Mouse (Mus musculus) adrenal gland, postnatal 36 days (tissue): ENCODE measurements around the gene Gprc6a. TPM values are rescaled to one million over a fixed set of nuclear protein-coding genes. Genes with fewer than 3 reads are reported as not detected.

Experiments used
- DNase-seq, 2 experiments: peaks; one replicate each; pipeline ENCODE4 v3.0.0; 2021; ENCODE audit warnings: mixed read lengths in 1 of 2
- total RNA-seq, 2 experiments: library from RNA; stranded (reverse); gene quantifications; 2 replicates each; pipeline ENCODE4 v1.2.3; 2021

Gprc6a gene
- total RNA-seq, 2 experiments from 2014 or later, result not detected

DNA sequence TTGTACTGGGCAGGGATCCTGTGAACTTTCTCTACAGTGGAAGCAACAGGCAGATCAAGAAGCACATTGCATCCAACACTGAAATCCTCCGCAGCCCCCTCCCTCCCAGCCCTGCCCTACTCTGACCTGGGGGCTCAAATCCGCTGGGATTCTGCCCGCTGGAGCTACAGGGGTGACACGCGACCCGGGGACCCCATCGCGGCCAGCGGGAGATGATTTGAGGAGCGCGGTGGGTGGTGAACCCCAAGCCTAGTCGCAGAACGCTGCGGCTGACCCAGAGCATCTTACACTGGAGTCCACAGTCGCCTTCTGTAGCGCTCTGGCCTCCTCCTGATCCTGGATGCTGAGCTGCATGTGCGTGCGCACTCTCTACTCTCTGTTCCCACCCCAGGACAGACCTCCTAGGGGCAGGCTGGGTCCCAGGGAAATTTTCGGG lies 41.1 kb downstream of the Gprc6a start, which contains the start of gene Fam162b:
TSS of gene Fam162b (minus strand) at position 379 of the 436 bp plus-strand sequence.
- no peak for DNase-seq

DNA sequence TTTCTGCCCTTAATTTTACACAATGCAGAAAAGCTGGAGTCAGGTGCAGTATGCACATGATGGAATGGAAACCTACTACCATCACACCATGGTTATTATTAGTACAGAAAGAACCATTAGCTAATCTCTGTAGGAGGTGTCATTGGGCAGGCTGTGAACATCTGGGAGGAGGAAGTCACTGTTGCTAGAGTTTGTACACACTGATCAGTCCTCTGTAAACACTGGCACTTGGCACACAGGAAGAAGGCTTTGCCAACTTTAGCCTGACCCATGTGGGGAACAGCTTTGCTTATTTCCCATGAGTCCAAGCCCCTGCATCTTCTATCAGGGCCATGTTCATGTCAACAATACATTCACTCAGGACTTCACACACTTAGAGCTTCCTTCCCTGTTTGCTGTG lies 46.3 kb downstream of the Gprc6a start:
- DNase-seq, result no peak

DNA sequence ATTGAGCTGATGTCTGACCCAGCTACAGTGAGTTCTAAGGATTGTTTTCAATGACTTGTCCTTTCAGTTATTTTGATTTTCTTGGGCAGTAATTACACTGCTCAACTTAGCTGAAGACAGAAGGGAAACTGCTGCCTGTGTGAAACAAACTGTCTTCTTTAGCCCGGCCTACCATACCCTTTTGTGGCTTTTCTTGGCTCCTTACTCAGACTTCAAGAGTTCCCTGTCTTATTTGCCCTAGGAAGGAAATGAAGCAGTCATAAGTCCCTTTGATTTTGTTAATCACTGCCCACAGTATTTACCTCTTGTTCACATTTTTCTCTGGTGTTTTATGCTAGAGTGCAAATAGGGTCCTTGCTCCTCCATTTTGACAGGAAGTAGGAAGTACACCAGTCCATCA lies 46.9 kb downstream of the Gprc6a start:
- DNase-seq, result no peak

DNA sequence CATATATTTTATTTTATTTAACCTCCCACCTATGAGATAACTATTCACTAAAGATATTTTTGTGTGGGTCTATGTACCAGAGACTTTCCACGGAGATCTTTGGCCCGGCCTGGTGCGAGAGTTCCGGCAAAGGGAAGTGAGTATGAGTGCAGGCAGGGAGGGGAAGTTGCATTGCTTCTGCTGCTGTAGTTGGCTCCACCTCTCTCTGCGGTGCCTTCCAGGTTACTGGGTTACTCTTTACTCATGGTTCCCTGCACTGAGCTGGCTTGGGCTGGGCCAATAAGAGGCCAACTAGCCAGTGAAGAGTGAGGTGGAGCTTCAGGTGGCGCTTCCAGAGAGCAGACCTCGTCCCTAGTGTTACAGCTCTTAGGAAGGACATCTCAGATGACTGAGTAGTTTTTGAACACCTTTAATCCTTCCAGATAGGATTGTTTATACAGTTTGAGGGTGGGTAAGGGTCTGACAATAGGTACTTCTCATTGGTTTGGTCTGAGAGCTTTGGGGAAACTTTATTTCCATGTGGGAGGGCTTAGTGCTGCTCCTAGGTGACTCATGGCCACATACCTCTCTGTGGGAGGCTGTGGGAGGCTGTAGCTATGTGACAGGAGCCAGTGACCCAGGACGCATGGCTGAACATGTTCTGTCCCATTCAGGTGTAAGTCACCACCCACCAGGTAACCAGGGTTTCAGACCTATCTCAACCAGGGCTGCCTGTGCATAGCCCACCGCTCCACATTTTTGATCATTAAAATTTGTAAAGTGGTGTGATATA lies 59.9 kb downstream of the Gprc6a start:
- DNase-seq, result no peak

Other genes starting within 250 kb of the Gprc6a start
- gene Gm49339, start 150.8 kb downstream of the Gprc6a start, total RNA-seq, result 1 to 10 TPM; 1.5 to 1.7 TPM
- 1 to 10 TPM; 1.3 to 2.9 TPM for gene Lilr4b, start 150.8 kb downstream of the Gprc6a start, total RNA-seq
- 1 to 10 TPM; 1.2 to 2.9 TPM for gene Lilrb4a, start 140.5 kb downstream of the Gprc6a start, total RNA-seq
- not detected for gene Fam162b, start 40.9 kb downstream of the Gprc6a start, total RNA-seq
- gene Rfx6, start 46.3 kb upstream of the Gprc6a start, total RNA-seq, result not detected